Mouse (Mus musculus) heart, embryonic 14.5 days (tissue): ENCODE data around the gene 2010003K11Rik. TPM values are rescaled to one million over a fixed set of nuclear protein-coding genes. Genes with fewer than 3 reads are reported as not detected.

Experiments
- ATAC-seq: fragments of 200-750 bp; cut with Nextera tagmentation; 2 replicates; pipeline ENCODE4 v1.8.0; 2017; ENCODE audit warnings: low read depth, moderate TSS enrichment; ENCODE audit not compliant: insufficient number of reproducible peaks, insufficient read depth, low FRiP score
- H3K27ac ChIP-seq, 2 experiments: fragments of 200-500 bp in 1 of 2; fragments of 300-500 bp in 1 of 2; sonication (generic) in 1 of 2; replicated peaks in 1 of 2; 2 replicates each; pipeline ENCODE4 v1.5.1; 2012 to 2014; ENCODE audit warnings: low read depth in 2 of 2, low read length in 2 of 2, control low read depth in 1 of 2, mild to moderate bottlenecking in 1 of 2, mixed read lengths in 1 of 2; ENCODE audit not compliant: control insufficient read depth in 1 of 2, insufficient read depth in 1 of 2
- H3K27me3 ChIP-seq: fragments of 300-500 bp; sonication (generic); 2 replicates; pipeline ENCODE4 v1.6.1; 2014; ENCODE audit warnings: mild to moderate bottlenecking, low read length, control low read depth; ENCODE audit not compliant: control insufficient read depth, insufficient read depth
- H3K36me3 ChIP-seq: fragments of 300-500 bp; sonication (generic); 2 replicates; pipeline ENCODE4 v1.6.1; 2014; ENCODE audit warnings: mild to moderate bottlenecking, control low read depth, low read length, mixed read lengths; ENCODE audit not compliant: control insufficient read depth, insufficient read depth
- H3K4me1 ChIP-seq, 2 experiments: fragments of 200-500 bp in 1 of 2; fragments of 300-500 bp in 1 of 2; sonication (generic) in 1 of 2; 2 replicates each; pipeline ENCODE4 v1.6.1; 2012 to 2014; ENCODE audit warnings: low read length in 2 of 2, control low read depth in 1 of 2, mixed read lengths in 1 of 2; ENCODE audit not compliant: control insufficient read depth in 2 of 2, insufficient read depth in 2 of 2
- H3K4me2 ChIP-seq: fragments of 300-500 bp; sonication (generic); 2 replicates; pipeline ENCODE4 v1.6.1; 2014; ENCODE audit warnings: mild to moderate bottlenecking, low read length
- H3K4me3 ChIP-seq, 2 experiments: fragments of 200-500 bp in 1 of 2; fragments of 300-500 bp in 1 of 2; sonication (generic) in 1 of 2; 2 replicates each; pipeline ENCODE4 v1.5.1; 2012 to 2014; ENCODE audit warnings: low read length in 2 of 2, mild to moderate bottlenecking in 2 of 2, control low read depth in 1 of 2, low read depth in 1 of 2, moderate library complexity in 1 of 2; ENCODE audit not compliant: control insufficient read depth in 1 of 2, insufficient read depth in 1 of 2
- H3K9ac ChIP-seq: fragments of 300-500 bp; sonication (generic); 2 replicates; pipeline ENCODE4 v1.6.1; 2014; ENCODE audit warnings: mild to moderate bottlenecking, low read length
- H3K9me3 ChIP-seq: fragments of 300-500 bp; sonication (generic); 2 replicates; pipeline ENCODE4 v1.6.1; 2016; ENCODE audit warnings: low read length, control low read depth; ENCODE audit not compliant: control insufficient read depth
- whole genome bisulfite sequencing: fragments of 180-500 bp; shearing (Covaris S2); extraction: QIAGEN DNeasy Blood & Tissue Kit; methylation state at CpG from one replicate; pipeline ENCODE4 v1.1.7; 2014; 5-methylcytosine and 5-hydroxymethylcytosine counted together
- polyA plus RNA-seq: library from polyadenylated mRNA; unstranded; fragments of >200 nt; fragmentation: Nextera tagmentation; extraction: Ambion mirVana; gene quantifications from 2 replicates; pipeline ENCODE4 v1.2.1, GENCODE M21; 2014

2010003K11Rik gene
- polyA plus RNA-seq = not detected in 2 replicates

GRCm38 (mm10) chr19:4498062-4498933 lies at the start of gene 2010003K11Rik:
Gene 2010003K11Rik (minus strand): TSS chr19:4498583.
- peaks cover 3% of the 10 kb centered on the region in 2 experiments; a peak in 2 of 4 replicates for H3K4me1 ChIP-seq
- ATAC-seq = no peak
- H3K27me3 ChIP-seq = no peaks in the 10 kb centered on the region
- no peaks in the 10 kb centered on the region for H3K9me3 ChIP-seq
- H3K4me2 ChIP-seq = peak within 1 kb of the TSS; percentile 16; the same call in 1 of the 2 replicates
- WGBS = 62% methylated on average over 16 of the region's 16 CpGs
- no peaks in the 10 kb centered on the region for H3K36me3 ChIP-seq
- H3K4me3 ChIP-seq = no peak within 1 kb of the TSS
- H3K27ac ChIP-seq = no peak within 1 kb of the TSS
- no peak within 1 kb of the TSS for H3K9ac ChIP-seq

- Histone ChIP-seq H3K9me3 (no peaks in the 10 kb centered on the region), H3K9ac (no peak overlapping the region), H3K36me3 (no peaks in the 10 kb centered on the region), H3K4me3 (no peak overlapping the region), H3K4me1 (peaks cover 0 to 10% of the 10 kb centered on the region in 2 experiments; a peak in 1 of 4 replicates), H3K27me3 (no peaks in the 10 kb centered on the region), H3K4me2 (no peak overlapping the region), H3K27ac (no peak overlapping the region)
- WGBS = 78% methylated on average over 6 of the region's 6 CpGs
- no peak for ATAC-seq
These were observed 49.4 kb upstream of the 2010003K11Rik start for GRCm38 (mm10) chr19:4547801-4548200.

GRCm38 (mm10) chr19:4545841-4546240 lies 47.5 kb upstream of the 2010003K11Rik start:
- WGBS = 87% methylated on average over 6 of the region's 6 CpGs
- H3K9ac ChIP-seq = no peak overlapping the region

GRCm38 (mm10) chr19:4545091-4545490 lies 46.7 kb upstream of the 2010003K11Rik start:
- Histone ChIP-seq H3K4me1 (peaks cover 0 to 10% of the 10 kb centered on the region in 2 experiments; a peak in 1 of 4 replicates), H3K27me3 (no peaks in the 10 kb centered on the region), H3K27ac (no peak overlapping the region), H3K4me2 (no peak overlapping the region), H3K9ac (no peak overlapping the region), H3K9me3 (no peaks in the 10 kb centered on the region), H3K36me3 (no peaks in the 10 kb centered on the region), H3K4me3 (no peak overlapping the region)
- WGBS = 73% methylated on average over 4 of the region's 4 CpGs
- no peak for ATAC-seq

More at GRCm38 (mm10) chr19:4545841-4546240, 47.5 kb upstream of the 2010003K11Rik start:
- no peak for ATAC-seq
- Histone ChIP-seq H3K27ac (no peak overlapping the region), H3K9me3 (no peaks in the 10 kb centered on the region), H3K36me3 (no peaks in the 10 kb centered on the region), H3K4me3 (no peak overlapping the region), H3K27me3 (no peaks in the 10 kb centered on the region), H3K4me2 (no peak overlapping the region), H3K4me1 (peaks cover 0 to 10% of the 10 kb centered on the region in 2 experiments; a peak in 1 of 4 replicates)

- Histone ChIP-seq H3K4me3 (no peak overlapping the region), H3K27ac (no peak overlapping the region), H3K36me3 (no peaks in the 10 kb centered on the region), H3K4me1 (no peaks in the 10 kb centered on the region), H3K9me3 (no peaks in the 10 kb centered on the region), H3K4me2 (no peak overlapping the region), H3K9ac (no peak overlapping the region), H3K27me3 (no peaks in the 10 kb centered on the region)
- ATAC-seq = no peak
These were observed 43.7 kb upstream of the 2010003K11Rik start for GRCm38 (mm10) chr19:4542081-4542480.

GRCm38 (mm10) chr19:4540992-4541391 lies 42.6 kb upstream of the 2010003K11Rik start:
- Histone ChIP-seq H3K27me3 (no peaks in the 10 kb centered on the region), H3K27ac (no peak overlapping the region), H3K9me3 (no peaks in the 10 kb centered on the region), H3K36me3 (no peaks in the 10 kb centered on the region), H3K9ac (no peak overlapping the region), H3K4me3 (no peak overlapping the region), H3K4me2 (no peak overlapping the region), H3K4me1 (no peaks in the 10 kb centered on the region)
- WGBS = 87% methylated on average over 3 of the region's 3 CpGs
- ATAC-seq = no peak

- H3K9ac ChIP-seq = no peak overlapping the region
- 81% methylated on average over 6 of the region's 6 CpGs for WGBS
- no peak overlapping the region for H3K27ac ChIP-seq
- no peak overlapping the region for H3K4me3 ChIP-seq
- no peaks in the 10 kb centered on the region for H3K4me1 ChIP-seq
- no peaks in the 10 kb centered on the region for H3K36me3 ChIP-seq
- no peak for ATAC-seq
- no peak overlapping the region for H3K4me2 ChIP-seq
- H3K27me3 ChIP-seq = no peaks in the 10 kb centered on the region
- no peaks in the 10 kb centered on the region for H3K9me3 ChIP-seq
These were observed 41.9 kb upstream of the 2010003K11Rik start for GRCm38 (mm10) chr19:4540263-4540662.
